Mouse (Mus musculus) hindbrain, embryonic 16.5 days (tissue): ENCODE results near the gene Rpl34. TPM values are rescaled to one million over a fixed set of nuclear protein-coding genes. Genes with fewer than 3 reads are reported as not detected.

Experiments used
- ATAC-seq: fragments of 200-750 bp; cut with Nextera tagmentation; 2 replicates; pipeline ENCODE4 v1.8.0; 2017; ENCODE audit warnings: moderate TSS enrichment, moderate library complexity
- H3K27ac ChIP-seq: fragments of 300-500 bp; sonication (generic); 2 replicates; pipeline ENCODE4 v1.5.1; 2014; ENCODE audit warnings: low read depth, mild to moderate bottlenecking, control low read depth, low read length, moderate library complexity
- H3K27me3 ChIP-seq: fragments of 300-500 bp; sonication (generic); replicated peaks from 2 replicates; pipeline ENCODE4 v1.6.1; 2014; ENCODE audit warnings: low read length; ENCODE audit not compliant: control insufficient read depth, insufficient read depth
- H3K36me3 ChIP-seq: fragments of 300-500 bp; sonication (generic); 2 replicates; pipeline ENCODE4 v1.6.1; 2014; ENCODE audit warnings: mild to moderate bottlenecking, low read length, moderate library complexity, mixed read lengths; ENCODE audit not compliant: control insufficient read depth, insufficient read depth
- H3K4me1 ChIP-seq: fragments of 300-500 bp; sonication (generic); 2 replicates; pipeline ENCODE4 v1.6.1; 2014; ENCODE audit warnings: low read depth, low read length; ENCODE audit not compliant: control insufficient read depth, insufficient read depth
- H3K4me2 ChIP-seq: fragments of 300-500 bp; sonication (generic); 2 replicates; pipeline ENCODE4 v1.6.1; 2014; ENCODE audit warnings: mild to moderate bottlenecking, low read length, control low read depth, moderate library complexity
- H3K4me3 ChIP-seq: fragments of 300-500 bp; sonication (generic); 2 replicates; pipeline ENCODE4 v1.5.1; 2014; ENCODE audit warnings: mild to moderate bottlenecking, low read length, control low read depth, moderate library complexity
- H3K9ac ChIP-seq: fragments of 300-500 bp; sonication (generic); 2 replicates; pipeline ENCODE4 v1.6.1; 2014; ENCODE audit warnings: low read depth, mild to moderate bottlenecking, control low read depth, low read length, moderate library complexity
- H3K9me3 ChIP-seq: fragments of 300-500 bp; sonication (generic); 2 replicates; pipeline ENCODE4 v1.6.1; 2014; ENCODE audit warnings: mild to moderate bottlenecking, low read length, moderate library complexity; ENCODE audit not compliant: control insufficient read depth
- WGBS: fragments of 180-500 bp; shearing (Covaris S2); extraction: QIAGEN DNeasy Blood & Tissue Kit; methylation state at CpG from one replicate; pipeline ENCODE4 v1.1.7; 2014; 5-methylcytosine and 5-hydroxymethylcytosine counted together
- polyA plus RNA-seq: library from polyadenylated mRNA; unstranded; fragments of >200 nt; fragmentation: Nextera tagmentation; extraction: Ambion mirVana; gene quantifications from 2 replicates; pipeline ENCODE4 v1.2.1, GENCODE M21; 2015

The Rpl34 gene
- polyA plus RNA-seq, 1 experiment from 2014 or later: 448 TPM

DNA sequence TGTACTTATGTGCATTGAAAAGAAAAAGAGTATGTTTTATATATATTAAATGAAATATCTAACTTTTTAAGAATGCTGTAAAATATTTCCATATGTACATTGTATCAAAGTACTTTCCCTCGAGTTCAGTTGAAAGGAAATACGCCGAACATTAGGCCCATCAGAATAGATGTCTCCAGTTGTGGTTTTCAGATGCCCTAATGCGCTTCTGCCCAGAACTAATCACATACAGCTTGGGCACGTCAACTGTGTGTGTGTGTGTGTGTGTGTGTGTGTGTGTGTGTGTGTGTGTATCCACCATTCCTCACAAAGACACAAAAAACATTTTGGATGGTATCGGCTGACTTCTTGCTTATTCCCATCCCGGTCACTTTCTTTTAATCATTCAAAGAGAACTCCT is 13.6 kb downstream of the Rpl34 start:
- Histone ChIP-seq H3K4me2 (no peak overlapping the region), H3K27me3 (no peaks in the 10 kb centered on the region), H3K27ac (no peak overlapping the region), H3K36me3 (no peaks in the 10 kb centered on the region), H3K9ac (no peak overlapping the region), H3K4me1 (no peaks in the 10 kb centered on the region), H3K9me3 (no peaks in the 10 kb centered on the region), H3K4me3 (no peak overlapping the region)
- 87% methylated on average over 7 of the region's 7 CpGs for WGBS
- ATAC-seq: no peak

DNA sequence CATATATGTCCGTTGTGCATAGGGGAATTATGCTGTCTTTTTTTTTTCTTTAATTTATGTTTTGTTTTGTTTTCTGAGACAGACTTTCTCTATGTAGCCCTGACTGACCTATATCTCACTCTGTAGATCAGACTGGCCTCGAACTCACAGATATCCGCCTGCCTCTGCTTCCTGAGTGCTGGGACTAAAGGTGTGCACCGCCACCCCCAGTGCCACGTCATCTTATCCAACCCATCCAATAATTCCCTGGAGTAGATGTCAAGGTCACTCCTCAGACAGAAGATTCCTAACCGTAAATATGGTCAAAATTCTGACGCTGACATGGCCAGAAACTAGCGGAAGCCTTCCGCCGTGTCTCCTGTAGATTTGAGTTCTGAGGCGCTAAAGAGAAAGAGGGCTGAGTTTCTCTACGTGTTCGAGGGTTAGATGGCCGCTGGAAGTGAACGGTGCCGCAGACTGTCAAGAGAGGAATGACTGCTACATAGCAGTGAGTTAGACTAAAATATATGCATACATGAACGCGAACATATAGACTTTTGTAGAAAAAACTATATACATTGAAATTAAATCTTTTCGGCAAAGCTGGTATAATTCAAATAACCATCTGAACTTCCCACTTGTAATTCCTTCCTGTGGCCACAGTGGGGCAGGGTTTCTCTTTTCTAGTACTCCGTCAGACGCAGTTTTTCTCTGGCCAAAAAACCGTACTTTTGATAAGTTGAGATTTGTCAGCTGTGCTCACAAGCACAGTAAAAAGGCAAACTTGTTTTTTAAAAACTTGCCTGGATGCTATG is 15.2 kb downstream of the Rpl34 start:
- ATAC-seq: peak; percentile 67; the same call in 1 of the 2 replicates
- no peaks in the 10 kb centered on the region; the same call in 1 of the 2 replicates for H3K4me1 ChIP-seq
- no peaks in the 10 kb centered on the region for H3K9me3 ChIP-seq
- H3K4me3 ChIP-seq: peak overlapping the region; percentile 36
- no peak overlapping the region for H3K9ac ChIP-seq
- H3K4me2 ChIP-seq: peak overlapping the region; percentile 51
- no peaks in the 10 kb centered on the region for H3K27me3 ChIP-seq
- H3K36me3 ChIP-seq: no peaks in the 10 kb centered on the region
- H3K27ac ChIP-seq: no peak overlapping the region
- 20% methylated on average over 22 of the region's 22 CpGs for WGBS

DNA sequence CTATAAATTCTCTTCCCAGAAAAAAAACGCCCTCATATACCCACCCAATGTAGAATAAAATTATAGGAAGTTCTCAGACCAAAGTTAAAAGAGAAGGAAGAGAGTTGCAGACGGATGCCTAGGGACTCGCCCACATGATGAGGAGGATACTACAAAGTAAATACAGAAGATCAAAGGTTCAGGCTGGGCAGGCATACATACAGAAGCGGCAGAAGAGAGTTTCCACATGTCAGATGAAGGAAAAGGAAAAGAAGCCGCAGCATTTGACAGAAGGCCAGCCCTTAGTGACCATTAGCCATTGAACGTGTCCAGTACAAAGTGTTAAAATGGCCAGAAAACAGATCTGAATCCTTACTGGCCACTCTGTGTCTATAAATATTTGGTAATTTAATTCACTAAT is 17.3 kb downstream of the Rpl34 start:
- Histone ChIP-seq H3K4me1 (peaks cover 6% of the 10 kb centered on the region), H3K9me3 (no peaks in the 10 kb centered on the region), H3K9ac (no peak overlapping the region), H3K4me2 (no peak overlapping the region), H3K4me3 (no peak overlapping the region), H3K36me3 (no peaks in the 10 kb centered on the region), H3K27me3 (no peaks in the 10 kb centered on the region), H3K27ac (no peak overlapping the region)
- ATAC-seq: no peak
- WGBS: 74% methylated on average over 6 of the region's 6 CpGs

DNA sequence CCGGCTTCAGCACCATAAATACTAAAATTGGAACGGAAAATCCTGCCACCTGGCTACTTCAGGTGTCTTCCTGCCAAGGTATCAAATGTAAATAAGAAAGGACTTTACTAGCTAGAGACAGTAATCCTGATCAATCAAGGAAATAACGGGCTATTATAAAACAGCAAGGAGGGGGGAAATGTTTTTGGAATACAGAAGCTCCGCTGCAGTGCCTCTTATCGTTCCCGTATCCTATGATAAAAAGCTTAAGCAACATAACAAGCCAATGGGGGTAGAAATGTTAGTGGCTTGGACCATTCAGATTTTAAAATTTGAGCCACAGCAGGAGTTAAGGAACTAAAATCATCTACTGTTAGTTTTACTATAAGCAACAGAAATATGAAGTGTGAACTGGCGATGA is 20.1 kb downstream of the Rpl34 start:
- peak overlapping the region; percentile 37; the same call in 1 of the 2 replicates for H3K4me3 ChIP-seq
- no peaks in the 10 kb centered on the region for H3K36me3 ChIP-seq
- no peak overlapping the region for H3K27ac ChIP-seq
- no peaks in the 10 kb centered on the region for H3K9me3 ChIP-seq
- H3K27me3 ChIP-seq: no peaks in the 10 kb centered on the region
- H3K4me2 ChIP-seq: peak overlapping the region; percentile 68
- WGBS: 61% methylated on average over 7 of the region's 7 CpGs
- no peak for ATAC-seq
- peaks cover 15% of the 10 kb centered on the region for H3K4me1 ChIP-seq
- H3K9ac ChIP-seq: no peak overlapping the region

DNA sequence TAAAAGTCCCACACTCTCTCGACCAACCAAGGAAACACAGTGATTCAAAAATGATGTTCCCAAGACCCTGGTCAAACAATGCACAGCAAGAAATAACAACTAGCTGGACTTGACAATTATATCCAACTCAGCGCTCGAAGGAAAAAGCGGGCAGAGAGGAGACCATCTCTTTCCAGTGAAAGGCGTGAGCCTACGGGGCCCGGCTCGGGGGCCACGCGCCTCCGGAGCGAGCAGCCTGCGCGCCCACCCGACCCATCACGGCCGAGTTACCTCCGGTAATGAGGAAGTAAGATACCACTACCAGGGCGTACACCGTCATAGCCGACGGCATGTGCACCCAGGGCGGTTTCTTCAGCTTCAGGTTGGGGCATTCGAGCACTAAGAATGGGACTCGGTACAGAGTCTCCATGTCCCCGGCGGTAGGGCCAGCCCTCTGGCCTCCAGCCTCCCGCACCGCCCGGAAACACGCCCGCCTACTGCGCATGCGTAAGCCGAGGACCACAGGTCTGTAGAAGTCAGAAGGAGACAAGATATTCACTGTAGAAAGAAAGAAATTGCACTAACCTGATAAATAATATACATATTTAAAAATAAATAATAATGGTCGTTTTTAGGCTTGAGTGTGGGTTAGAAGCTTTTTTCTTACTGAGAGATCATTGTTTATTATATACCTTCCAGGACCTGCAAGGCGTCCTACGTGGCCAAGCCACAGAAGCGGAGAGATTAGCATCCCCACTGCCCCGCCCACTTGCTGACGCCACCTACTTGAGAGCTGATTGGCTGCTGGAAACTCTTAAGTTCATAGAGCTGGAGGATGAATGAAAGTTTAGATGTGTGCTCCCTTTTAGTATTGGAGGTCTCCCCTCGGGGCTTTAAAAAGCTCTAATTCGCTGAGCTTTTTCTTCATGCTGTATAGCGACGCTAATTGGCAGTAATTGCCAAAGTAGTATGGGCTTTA is 21.0 kb downstream of the Rpl34 start, which contains the start of gene Ostc:
Gene Ostc (minus strand): TSS at position 478 of the 958 bp plus-strand sequence.
- H3K27me3 ChIP-seq: no peaks in the 10 kb centered on the region
- no peaks in the 10 kb centered on the region for H3K36me3 ChIP-seq
- peak within 1 kb of the TSS; percentile 91 for H3K27ac ChIP-seq
- peak within 1 kb of the TSS; percentile 89 for H3K9ac ChIP-seq
- H3K4me1 ChIP-seq: peaks cover 15% of the 10 kb centered on the region
- H3K4me2 ChIP-seq: peak within 1 kb of the TSS; percentile 81
- WGBS: under 1% methylated on average over 45 of the region's 45 CpGs
- peak; percentile 98 for ATAC-seq
- peak within 1 kb of the TSS; percentile 89 for H3K4me3 ChIP-seq
- H3K9me3 ChIP-seq: no peaks in the 10 kb centered on the region

- no peaks in the 10 kb centered on the region for H3K36me3 ChIP-seq
- under 1% methylated on average over 5 of the region's 5 CpGs for WGBS
Measured at GRCm38 (mm10) chr3:130708529-130708928, 21.7 kb downstream of the Rpl34 start.

DNA sequence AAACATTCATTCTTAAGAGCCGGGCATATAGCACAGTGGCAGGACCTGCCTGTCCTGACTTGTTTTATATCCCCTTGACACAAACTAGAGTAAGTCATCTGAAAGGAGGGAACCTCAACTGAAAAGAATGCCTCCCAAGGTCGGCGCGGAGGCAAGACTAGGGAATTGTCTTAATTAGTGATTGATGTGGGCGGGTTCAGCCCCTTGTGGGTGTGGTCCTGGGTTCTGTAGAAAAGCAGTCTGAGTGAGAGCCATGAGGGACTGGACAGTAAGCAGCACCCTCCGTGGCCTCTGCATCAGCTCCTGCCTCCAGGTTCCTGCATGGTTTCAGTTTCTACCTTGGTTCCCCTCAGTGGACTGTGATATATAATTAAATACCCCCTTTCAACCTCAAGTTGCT is 27.9 kb downstream of the Rpl34 start:
- peaks cover 2% of the 10 kb centered on the region; the same call in 1 of the 2 replicates for H3K4me1 ChIP-seq

More at GRCm38 (mm10) chr3:130708529-130708928, 21.7 kb downstream of the Rpl34 start:
- H3K9me3 ChIP-seq: no peaks in the 10 kb centered on the region
- ATAC-seq: no peak
- peak overlapping the region; percentile 89 for H3K4me3 ChIP-seq
- peak overlapping the region; percentile 81 for H3K4me2 ChIP-seq
- H3K9ac ChIP-seq: peak overlapping the region; percentile 89
- H3K27me3 ChIP-seq: no peaks in the 10 kb centered on the region
- peaks cover 15% of the 10 kb centered on the region for H3K4me1 ChIP-seq
- H3K27ac ChIP-seq: no peak overlapping the region

DNA sequence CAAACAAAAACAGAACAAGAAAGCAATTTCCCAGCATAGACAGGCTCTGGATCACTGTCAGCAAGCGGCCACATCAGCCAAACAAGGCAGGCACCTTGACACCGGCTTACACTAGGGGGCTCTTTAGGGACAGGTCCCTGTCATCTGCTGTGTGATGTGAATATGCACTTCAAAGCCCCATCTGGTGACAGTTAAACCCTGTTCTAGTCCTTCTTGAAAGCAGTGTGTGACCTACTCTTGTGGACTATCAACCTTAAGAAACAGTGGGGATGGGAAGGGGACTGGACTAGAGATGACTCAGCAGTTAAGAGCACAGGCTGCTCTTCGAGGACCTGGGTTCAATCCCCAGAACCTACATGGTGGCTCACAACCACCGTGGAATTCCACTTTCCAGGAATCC is 32.6 kb downstream of the Rpl34 start:
- peaks cover 26% of the 10 kb centered on the region; the same call in 1 of the 2 replicates for H3K36me3 ChIP-seq
- 91% methylated on average over 4 of the region's 4 CpGs for WGBS
- H3K9ac ChIP-seq: no peak overlapping the region
- H3K4me2 ChIP-seq: no peak overlapping the region
- H3K4me1 ChIP-seq: no peaks in the 10 kb centered on the region
- H3K27me3 ChIP-seq: no peaks in the 10 kb centered on the region
- H3K27ac ChIP-seq: no peak overlapping the region
- no peaks in the 10 kb centered on the region for H3K9me3 ChIP-seq
- no peak overlapping the region for H3K4me3 ChIP-seq
- no peak for ATAC-seq

More for the DNA sequence above, 27.9 kb downstream of the Rpl34 start:
- Histone ChIP-seq H3K27ac (no peak overlapping the region), H3K9me3 (no peaks in the 10 kb centered on the region), H3K27me3 (no peaks in the 10 kb centered on the region), H3K4me3 (no peak overlapping the region), H3K36me3 (peaks cover 25% of the 10 kb centered on the region; the same call in 1 of the 2 replicates), H3K4me2 (no peak overlapping the region), H3K9ac (no peak overlapping the region)
- no peak for ATAC-seq
- 67% methylated on average over 6 of the region's 6 CpGs for WGBS
